Mouse (Mus musculus) embryonic fibroblast, embryonic 13.5 days (primary cell): ENCODE measurements around the gene Pim1. TPM values are rescaled to one million over a fixed set of nuclear protein-coding genes. Genes with fewer than 3 reads are reported as not detected.

Experiments used
- H3K27ac ChIP-seq: 2 replicates; pipeline ENCODE4 v1.5.1; 2012; ENCODE audit warnings: low read length, control low read depth, inconsistent platforms; ENCODE audit not compliant: insufficient read depth
- H3K4me1 ChIP-seq: 2 replicates; pipeline ENCODE4 v1.6.1; 2011; ENCODE audit warnings: low read length; ENCODE audit not compliant: control insufficient read depth, insufficient read depth
- H3K4me3 ChIP-seq: 2 replicates; pipeline ENCODE4 v1.5.1; 2011; ENCODE audit warnings: mild to moderate bottlenecking, control low read depth, low read length; ENCODE audit not compliant: insufficient read depth
- CTCF ChIP-seq: IDR thresholded peaks from 2 replicates; pipeline ENCODE4 v1.5.1; 2011; ENCODE audit warnings: mild to moderate bottlenecking, control low read depth, low read length, moderate library complexity, borderline replicate concordance; ENCODE audit not compliant: insufficient read depth
- POLR2A ChIP-seq: IDR thresholded peaks from 2 replicates; pipeline ENCODE4 v1.6.1; 2011; ENCODE audit warnings: low read depth, mild to moderate bottlenecking, control low read depth, low read length, moderate library complexity
- polyA plus RNA-seq: library from polyadenylated mRNA; stranded (reverse); fragments of >200 nt; gene quantifications from 2 replicates; pipeline ENCODE4 v1.2.4, GENCODE M21; 2011; ENCODE audit warnings: low read depth; ENCODE audit not compliant: missing spikeins, insufficient read length

Pim1 gene
- polyA plus RNA-seq, 1 experiment = 30.7 TPM

DNA sequence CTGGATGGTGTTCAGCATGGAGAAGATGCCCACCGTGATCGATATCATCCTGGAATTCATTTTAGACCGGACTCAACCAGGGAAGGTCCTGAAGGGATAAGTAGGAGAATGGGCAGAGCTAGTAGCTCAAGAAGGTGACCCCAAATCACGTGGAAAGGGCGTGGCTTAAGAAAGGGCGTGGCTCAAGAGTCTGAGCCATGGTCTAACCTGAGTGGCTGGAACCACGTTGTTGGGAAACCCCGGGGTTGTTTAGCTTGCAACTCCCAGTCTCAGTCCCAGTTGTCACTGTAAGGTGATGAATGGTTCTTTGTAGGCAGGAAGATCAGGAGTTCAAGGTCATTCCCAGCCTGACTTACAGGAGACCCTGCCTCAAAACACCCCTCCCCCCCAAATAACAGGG is 29.2 kb downstream of the Pim1 start:
- Histone ChIP-seq H3K4me1 (no peaks in the 10 kb centered on the region), H3K4me3 (no peak overlapping the region), H3K27ac (no peak overlapping the region)
- TF ChIP-seq CTCF = no peak
- TF ChIP-seq POLR2A = no peak

DNA sequence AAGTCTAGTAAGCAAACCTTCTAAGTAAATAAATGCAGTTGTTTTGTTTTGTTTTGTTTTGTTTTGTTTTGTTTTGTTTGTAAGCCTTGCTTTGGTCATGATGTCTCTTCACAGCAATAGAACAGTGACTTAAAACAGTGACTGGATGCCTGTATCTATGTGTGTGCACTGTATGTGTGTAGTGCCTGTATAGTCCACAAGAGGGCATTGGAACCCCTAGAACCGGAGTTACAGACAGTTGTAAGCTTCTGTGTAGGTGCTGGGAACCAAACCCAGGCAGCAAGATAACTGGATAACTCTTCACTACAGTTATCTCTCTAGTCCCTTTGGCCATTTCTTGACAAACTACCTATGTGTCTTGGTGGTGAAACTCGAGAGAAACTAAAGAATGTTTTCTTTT is 35.1 kb downstream of the Pim1 start:
- TF ChIP-seq CTCF (no peak), POLR2A (no peak)
- H3K4me3 ChIP-seq = no peak overlapping the region
- no peak overlapping the region for H3K27ac ChIP-seq
- H3K4me1 ChIP-seq = no peaks in the 10 kb centered on the region

DNA sequence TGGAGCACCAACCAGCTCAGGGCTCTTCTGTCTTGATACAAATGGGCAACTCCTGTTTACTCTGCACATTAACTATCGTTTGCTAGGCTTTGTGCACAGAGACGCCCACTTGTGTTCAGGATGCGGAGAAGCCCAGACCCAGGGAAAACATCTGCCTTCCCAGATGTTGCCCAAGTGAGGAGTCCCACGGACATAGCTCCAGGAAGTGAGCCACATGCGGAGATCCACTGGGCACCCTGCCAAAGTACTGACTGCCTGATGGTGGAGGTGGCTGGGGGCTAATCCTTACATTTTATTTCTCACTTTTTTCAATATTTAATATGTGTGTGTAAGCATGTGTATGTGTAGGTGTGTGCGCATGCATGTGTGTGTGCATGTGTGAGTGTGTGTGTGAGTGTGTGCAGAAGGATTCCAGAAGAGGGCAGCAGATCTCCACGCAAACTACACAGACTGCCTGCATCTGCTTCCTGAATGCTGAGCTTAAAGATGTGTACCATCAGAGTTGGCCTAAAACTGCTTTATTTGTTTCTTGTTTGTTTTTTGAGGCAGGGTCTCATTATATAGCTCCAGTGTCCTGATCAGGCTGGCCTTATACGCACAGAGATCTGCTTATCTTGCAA is 38.1 kb downstream of the Pim1 start:
- Histone ChIP-seq H3K27ac (no peak overlapping the region), H3K4me3 (no peak overlapping the region), H3K4me1 (0 out of 2 replicates have a peak, but pooled peaks cover 4% of the 10 kb centered on the region)
- TF ChIP-seq POLR2A = no peak
- TF ChIP-seq CTCF = peak; percentile 66; the same call in 1 of the 2 replicates

- H3K27ac ChIP-seq = no peak overlapping the region
- 0 out of 2 replicates have a peak, but pooled peaks cover 4% of the 10 kb centered on the region for H3K4me1 ChIP-seq
- H3K4me3 ChIP-seq = no peak overlapping the region
- TF ChIP-seq CTCF = no peak
- TF ChIP-seq POLR2A = no peak
These were observed 40.0 kb downstream of the Pim1 start for GRCm38 (mm10) chr17:29530508-29530907.

GRCm38 (mm10) chr17:29531278-29531677 is 40.7 kb downstream of the Pim1 start:
- TF ChIP-seq CTCF (no peak), POLR2A (no peak)
- H3K27ac ChIP-seq = no peak overlapping the region
- H3K4me3 ChIP-seq = no peak overlapping the region
- H3K4me1 ChIP-seq = 0 out of 2 replicates have a peak, but pooled peaks cover 4% of the 10 kb centered on the region

GRCm38 (mm10) chr17:29531757-29532384 is 41.3 kb downstream of the Pim1 start:
- H3K27ac ChIP-seq = no peak overlapping the region
- H3K4me1 ChIP-seq = 0 out of 2 replicates have a peak, but pooled peaks cover 4% of the 10 kb centered on the region
- TF ChIP-seq POLR2A (no peak), CTCF (no peak)
- no peak overlapping the region for H3K4me3 ChIP-seq

- H3K4me3 ChIP-seq = no peak overlapping the region
- no peak overlapping the region for H3K27ac ChIP-seq
- TF ChIP-seq POLR2A = no peak
- no peak for TF ChIP-seq CTCF
- H3K4me1 ChIP-seq = 0 out of 2 replicates have a peak, but pooled peaks cover 4% of the 10 kb centered on the region
These were observed 43.3 kb downstream of the Pim1 start for GRCm38 (mm10) chr17:29533866-29534265.

DNA sequence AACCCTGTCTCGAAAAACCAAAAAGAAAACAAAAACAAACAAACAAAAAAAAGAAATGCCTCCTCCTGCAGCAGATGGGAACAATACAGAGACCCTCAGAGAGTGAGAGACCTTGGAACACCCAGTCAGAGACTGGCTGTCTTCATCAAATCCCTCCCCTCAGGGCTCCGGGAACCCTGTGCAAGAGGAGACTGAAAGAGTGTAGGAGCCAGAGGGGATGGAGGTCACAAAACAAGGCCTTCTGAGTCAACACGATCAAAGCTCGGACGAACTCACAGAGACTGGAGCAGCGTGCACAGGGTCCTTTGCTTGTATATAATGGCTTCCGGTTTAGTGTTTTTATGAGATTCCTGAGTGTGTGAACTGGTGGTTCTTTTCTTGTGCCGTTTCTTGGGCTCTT is 49.9 kb downstream of the Pim1 start:
- no peak overlapping the region for H3K27ac ChIP-seq
- 0 out of 2 replicates have a peak, but pooled peaks cover 2% of the 10 kb centered on the region for H3K4me1 ChIP-seq
- H3K4me3 ChIP-seq = no peak overlapping the region
- no peak for TF ChIP-seq POLR2A

DNA sequence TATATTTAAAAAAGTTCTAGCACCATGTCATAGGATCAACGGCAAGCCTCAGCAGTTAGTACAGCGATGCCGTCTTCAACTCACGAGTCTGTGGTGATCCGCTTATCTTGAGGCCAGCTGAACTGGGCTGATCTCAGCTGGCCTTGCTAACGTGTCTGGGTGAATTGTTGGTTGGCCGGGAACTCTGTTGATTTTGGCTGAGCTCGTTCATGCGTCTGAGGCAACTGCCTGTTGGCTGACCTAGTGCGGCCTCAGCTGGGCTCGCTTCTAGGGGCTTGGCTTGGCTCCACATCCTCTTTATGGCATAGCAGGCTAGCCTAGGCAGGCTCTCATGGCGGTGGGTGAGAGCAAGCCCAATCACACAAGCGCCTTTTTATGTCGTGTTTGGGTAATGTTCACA is 50.9 kb downstream of the Pim1 start:
- TF ChIP-seq POLR2A = no peak
- no peak for TF ChIP-seq CTCF
- Histone ChIP-seq H3K4me1 (0 out of 2 replicates have a peak, but pooled peaks cover 2% of the 10 kb centered on the region), H3K27ac (peak overlapping the region; percentile 13; the same call in 1 of the 2 replicates), H3K4me3 (no peak overlapping the region)

GRCm38 (mm10) chr17:29542831-29543690 is 52.5 kb downstream of the Pim1 start:
- Histone ChIP-seq H3K4me1 (0 out of 2 replicates have a peak, but pooled peaks cover 2% of the 10 kb centered on the region), H3K4me3 (no peak overlapping the region), H3K27ac (no peak overlapping the region)
- no peak for TF ChIP-seq POLR2A
- no peak for TF ChIP-seq CTCF
